Mouse (Mus musculus): ENCODE measurements around the gene Scube1.
A peak's percentile ranks its signal among the peaks of the same experiment; 100 is the strongest.

Scube1 gene

GRCm38 (mm10) chr15:83595364-83595711 is 129.5 kb downstream of the Scube1 start:
- no peak for DNase-seq (ENCODE audit: low read depth, low spot score)

GRCm38 (mm10) chr15:83594513-83595363 is 130.1 kb downstream of the Scube1 start, which contains the start of gene Ttll12:
Gene Ttll12 (minus strand): TSS chr15:83595157.
- peak; percentile 99 for DNase-seq (ENCODE audit: low read depth, low spot score)

- DNase-seq (ENCODE audit: low read depth, low spot score) = peak; percentile 49
These were observed 130.9 kb downstream of the Scube1 start for GRCm38 (mm10) chr15:83593702-83594512.

- DNase-seq (ENCODE audit: low read depth, low spot score) = no peak
These were observed 131.6 kb downstream of the Scube1 start for GRCm38 (mm10) chr15:83593189-83593585.

- no peak for DNase-seq (ENCODE audit: low read depth, low spot score)
These were observed 132.3 kb downstream of the Scube1 start for GRCm38 (mm10) chr15:83592260-83593188.

GRCm38 (mm10) chr15:83591758-83592157 is 133.1 kb downstream of the Scube1 start:
- DNase-seq (ENCODE audit: low read depth, low spot score) = no peak

- no peak for DNase-seq (ENCODE audit: low read depth, low spot score)
These were observed 134.0 kb downstream of the Scube1 start for GRCm38 (mm10) chr15:83590841-83591240.

- DNase-seq (ENCODE audit: low read depth, low spot score) = no peak
These were observed 140.0 kb downstream of the Scube1 start for GRCm38 (mm10) chr15:83584741-83585220.

GRCm38 (mm10) chr15:83583419-83584156 is 141.2 kb downstream of the Scube1 start:
- DNase-seq (ENCODE audit: low read depth, low spot score) = peak; percentile 72

GRCm38 (mm10) chr15:83582931-83583330 is 141.9 kb downstream of the Scube1 start:
- DNase-seq (ENCODE audit: low read depth, low spot score) = no peak

GRCm38 (mm10) chr15:83576651-83577050 is 148.2 kb downstream of the Scube1 start:
- DNase-seq (ENCODE audit: low read depth, low spot score) = peak; percentile 84

GRCm38 (mm10) chr15:83575543-83575942 is 149.3 kb downstream of the Scube1 start:
- DNase-seq (ENCODE audit: low read depth, low spot score) = no peak

- no peak for DNase-seq (ENCODE audit: low read depth, low spot score)
These were observed 150.0 kb downstream of the Scube1 start for GRCm38 (mm10) chr15:83574731-83575351.

- no peak for DNase-seq (ENCODE audit: low read depth, low spot score)
These were observed 151.2 kb downstream of the Scube1 start for GRCm38 (mm10) chr15:83573606-83574005.

- no peak for DNase-seq (ENCODE audit: low read depth, low spot score)
These were observed 152.7 kb downstream of the Scube1 start for GRCm38 (mm10) chr15:83572132-83572531.

- DNase-seq (ENCODE audit: low read depth, low spot score) = no peak
These were observed 153.2 kb downstream of the Scube1 start for GRCm38 (mm10) chr15:83571636-83572035.

GRCm38 (mm10) chr15:83570641-83571040 is 154.2 kb downstream of the Scube1 start:
- DNase-seq (ENCODE audit: low read depth, low spot score) = peak; percentile 59

- peak; percentile 85 for DNase-seq (ENCODE audit: low read depth, low spot score)
These were observed 155.1 kb downstream of the Scube1 start for GRCm38 (mm10) chr15:83569682-83570081.

GRCm38 (mm10) chr15:83568544-83568943 is 156.3 kb downstream of the Scube1 start:
- no peak for DNase-seq (ENCODE audit: low read depth, low spot score)

GRCm38 (mm10) chr15:83567728-83568127 is 157.1 kb downstream of the Scube1 start:
- DNase-seq (ENCODE audit: low read depth, low spot score) = no peak
